Mouse (Mus musculus): ENCODE data around the gene Hrk. TPM values are rescaled to one million over a fixed set of nuclear protein-coding genes. Genes with fewer than 3 reads are reported as not detected.
A peak's percentile ranks its signal among the peaks of the same experiment; 100 is the strongest.

The Hrk gene
- polyA plus RNA-seq (2015; fragmentation: Nextera tagmentation; extraction: Ambion mirVana): 0.03 and 0.13 TPM in 2 replicates

GRCm38 (mm10) chr5:118164581-118164980 lies at the start of gene Hrk:
Gene Hrk, plus strand, starts transcription at chr5:118164648.
- Histone ChIP-seq H3K27me3 (peaks cover 58% of the 10 kb centered on the region), H3K4me3 (no peak within 1 kb of the TSS), H3K9ac (no peak within 1 kb of the TSS), H3K4me1 (replicated peaks) (peaks cover 6% of the 10 kb centered on the region), H3K27ac (no peak within 1 kb of the TSS), H3K36me3 (no peaks in the 10 kb centered on the region), H3K9me3 (replicated peaks) (no peaks in the 10 kb centered on the region), H3K4me2 (no peak within 1 kb of the TSS)
- no peak for ATAC-seq (replicated peaks; ENCODE audit: insufficient number of reproducible peaks, insufficient read depth, low FRiP score, low read depth)
- 55% methylated on average over 12 of the region's 12 CpGs for WGBS

- no peak overlapping the region for H3K4me3 ChIP-seq
- H3K4me2 ChIP-seq: no peak overlapping the region
- no peak for ATAC-seq (replicated peaks; ENCODE audit: insufficient number of reproducible peaks, insufficient read depth, low FRiP score, low read depth)
- no peaks in the 10 kb centered on the region for H3K36me3 ChIP-seq
- H3K27me3 ChIP-seq: no peaks in the 10 kb centered on the region
- 79% methylated on average over 3 of the region's 3 CpGs for WGBS
- no peak overlapping the region for H3K27ac ChIP-seq
- no peak overlapping the region for H3K9ac ChIP-seq
- H3K4me1 ChIP-seq (replicated peaks): peaks cover 11% of the 10 kb centered on the region; the same call in 1 of the 2 replicates
- H3K9me3 ChIP-seq (replicated peaks): no peaks in the 10 kb centered on the region
Observed at GRCm38 (mm10) chr5:118118351-118118750, 46.1 kb upstream of the Hrk start.

- Histone ChIP-seq H3K9ac (no peak overlapping the region), H3K9me3 (replicated peaks) (no peaks in the 10 kb centered on the region), H3K36me3 (no peaks in the 10 kb centered on the region), H3K4me2 (no peak overlapping the region), H3K4me3 (no peak overlapping the region), H3K4me1 (replicated peaks) (peaks cover 11% of the 10 kb centered on the region; the same call in 1 of the 2 replicates), H3K27me3 (no peaks in the 10 kb centered on the region), H3K27ac (no peak overlapping the region)
- WGBS: 96% methylated on average over 5 of the region's 5 CpGs
- no peak for ATAC-seq (replicated peaks; ENCODE audit: insufficient number of reproducible peaks, insufficient read depth, low FRiP score, low read depth)
Observed at GRCm38 (mm10) chr5:118118922-118119321, 45.5 kb upstream of the Hrk start.

GRCm38 (mm10) chr5:118120670-118121069 lies 43.8 kb upstream of the Hrk start:
- 59% methylated on average over 2 of the region's 2 CpGs for WGBS
- no peak overlapping the region for H3K4me3 ChIP-seq
- H3K9me3 ChIP-seq (replicated peaks): no peaks in the 10 kb centered on the region
- H3K9ac ChIP-seq: no peak overlapping the region
- no peak overlapping the region for H3K4me2 ChIP-seq
- H3K36me3 ChIP-seq: no peaks in the 10 kb centered on the region
- H3K27me3 ChIP-seq: no peaks in the 10 kb centered on the region
- peaks cover 11% of the 10 kb centered on the region; the same call in 1 of the 2 replicates for H3K4me1 ChIP-seq (replicated peaks)
- no peak overlapping the region for H3K27ac ChIP-seq
- ATAC-seq (replicated peaks; ENCODE audit: insufficient number of reproducible peaks, insufficient read depth, low FRiP score, low read depth): no peak

- no peaks in the 10 kb centered on the region for H3K9me3 ChIP-seq (replicated peaks)
- no peak overlapping the region for H3K9ac ChIP-seq
- no peak overlapping the region for H3K27ac ChIP-seq
- no peak overlapping the region for H3K4me3 ChIP-seq
- peaks cover 14% of the 10 kb centered on the region for H3K4me1 ChIP-seq (replicated peaks)
- ATAC-seq (replicated peaks; ENCODE audit: insufficient number of reproducible peaks, insufficient read depth, low FRiP score, low read depth): no peak
- 82% methylated on average over 4 of the region's 4 CpGs for WGBS
- H3K4me2 ChIP-seq: no peak overlapping the region
- no peaks in the 10 kb centered on the region for H3K27me3 ChIP-seq
- H3K36me3 ChIP-seq: no peaks in the 10 kb centered on the region
Observed at GRCm38 (mm10) chr5:118121928-118122327, 42.5 kb upstream of the Hrk start.

- WGBS: 57% methylated on average over 10 of the region's 10 CpGs
- H3K4me1 ChIP-seq (replicated peaks): peaks cover 25% of the 10 kb centered on the region
Observed at GRCm38 (mm10) chr5:118123096-118123495, 41.4 kb upstream of the Hrk start.

GRCm38 (mm10) chr5:118126671-118127070 lies 37.8 kb upstream of the Hrk start:
- H3K9me3 ChIP-seq (replicated peaks): no peaks in the 10 kb centered on the region
- 0 out of 2 replicates have a peak, but pooled peaks cover 7% of the 10 kb centered on the region for H3K36me3 ChIP-seq
- no peak for ATAC-seq (replicated peaks; ENCODE audit: insufficient number of reproducible peaks, insufficient read depth, low FRiP score, low read depth)
- 72% methylated on average over 4 of the region's 4 CpGs for WGBS
- no peak overlapping the region for H3K4me3 ChIP-seq
- H3K27ac ChIP-seq: no peak overlapping the region
- H3K9ac ChIP-seq: no peak overlapping the region
- H3K27me3 ChIP-seq: no peaks in the 10 kb centered on the region
- H3K4me1 ChIP-seq (replicated peaks): peaks cover 34% of the 10 kb centered on the region
- H3K4me2 ChIP-seq: no peak overlapping the region

More at GRCm38 (mm10) chr5:118123096-118123495, 41.4 kb upstream of the Hrk start:
- Histone ChIP-seq H3K4me2 (no peak overlapping the region), H3K9ac (no peak overlapping the region), H3K27ac (no peak overlapping the region), H3K36me3 (0 out of 2 replicates have a peak, but pooled peaks cover 3% of the 10 kb centered on the region), H3K27me3 (no peaks in the 10 kb centered on the region), H3K4me3 (no peak overlapping the region), H3K9me3 (replicated peaks) (no peaks in the 10 kb centered on the region)
- ATAC-seq (replicated peaks; ENCODE audit: insufficient number of reproducible peaks, insufficient read depth, low FRiP score, low read depth): no peak

- peak overlapping the region; percentile 70 for H3K27ac ChIP-seq
- H3K27me3 ChIP-seq: no peaks in the 10 kb centered on the region
- H3K9me3 ChIP-seq (replicated peaks): no peaks in the 10 kb centered on the region
- 20% methylated on average over 6 of the region's 6 CpGs for WGBS
- H3K36me3 ChIP-seq: 0 out of 2 replicates have a peak, but pooled peaks cover 7% of the 10 kb centered on the region
- no peak overlapping the region; the same call in 1 of the 2 replicates for H3K4me2 ChIP-seq
- peaks cover 36% of the 10 kb centered on the region for H3K4me1 ChIP-seq (replicated peaks)
- no peak overlapping the region for H3K4me3 ChIP-seq
- peak; percentile 85 for ATAC-seq (replicated peaks; ENCODE audit: insufficient number of reproducible peaks, insufficient read depth, low FRiP score, low read depth)
- H3K9ac ChIP-seq: no peak overlapping the region
Observed at GRCm38 (mm10) chr5:118128208-118128607, 36.2 kb upstream of the Hrk start.

GRCm38 (mm10) chr5:118128651-118129050 lies 35.8 kb upstream of the Hrk start:
- no peak overlapping the region for H3K4me3 ChIP-seq
- ATAC-seq (replicated peaks; ENCODE audit: insufficient number of reproducible peaks, insufficient read depth, low FRiP score, low read depth): peak; percentile 56
- H3K9ac ChIP-seq: no peak overlapping the region
- no peaks in the 10 kb centered on the region for H3K27me3 ChIP-seq
- peak overlapping the region; percentile 70 for H3K27ac ChIP-seq
- peaks cover 41% of the 10 kb centered on the region for H3K4me1 ChIP-seq (replicated peaks)
- H3K9me3 ChIP-seq (replicated peaks): no peaks in the 10 kb centered on the region
- H3K36me3 ChIP-seq: 0 out of 2 replicates have a peak, but pooled peaks cover 7% of the 10 kb centered on the region
- H3K4me2 ChIP-seq: no peak overlapping the region
- 40% methylated on average over 9 of the region's 9 CpGs for WGBS

- ATAC-seq (replicated peaks; ENCODE audit: insufficient number of reproducible peaks, insufficient read depth, low FRiP score, low read depth): no peak
- Histone ChIP-seq H3K9ac (no peak overlapping the region), H3K27me3 (no peaks in the 10 kb centered on the region), H3K4me3 (no peak overlapping the region), H3K9me3 (replicated peaks) (no peaks in the 10 kb centered on the region), H3K4me1 (replicated peaks) (peaks cover 17% of the 10 kb centered on the region), H3K27ac (no peak overlapping the region), H3K4me2 (no peak overlapping the region), H3K36me3 (peaks cover 9% of the 10 kb centered on the region)
- 85% methylated on average over 5 of the region's 5 CpGs for WGBS
Observed at GRCm38 (mm10) chr5:118136391-118136790, 28.1 kb upstream of the Hrk start.

GRCm38 (mm10) chr5:118139630-118140029 lies 24.8 kb upstream of the Hrk start:
- H3K36me3 ChIP-seq: peaks cover 20% of the 10 kb centered on the region
- WGBS: 79% methylated on average over 8 of the region's 8 CpGs
- H3K4me1 ChIP-seq (replicated peaks): peaks cover 12% of the 10 kb centered on the region
- H3K27me3 ChIP-seq: no peaks in the 10 kb centered on the region
- ATAC-seq (replicated peaks; ENCODE audit: insufficient number of reproducible peaks, insufficient read depth, low FRiP score, low read depth): no peak
- H3K4me2 ChIP-seq: no peak overlapping the region
- H3K9me3 ChIP-seq (replicated peaks): no peaks in the 10 kb centered on the region
- H3K4me3 ChIP-seq: no peak overlapping the region
- no peak overlapping the region for H3K27ac ChIP-seq
- H3K9ac ChIP-seq: no peak overlapping the region

GRCm38 (mm10) chr5:118142471-118142870 lies 22.0 kb upstream of the Hrk start:
- no peak for ATAC-seq (replicated peaks; ENCODE audit: insufficient number of reproducible peaks, insufficient read depth, low FRiP score, low read depth)
- Histone ChIP-seq H3K4me2 (no peak overlapping the region), H3K9me3 (replicated peaks) (no peaks in the 10 kb centered on the region), H3K4me3 (no peak overlapping the region), H3K4me1 (replicated peaks) (peaks cover 35% of the 10 kb centered on the region), H3K27ac (no peak overlapping the region), H3K27me3 (no peaks in the 10 kb centered on the region), H3K36me3 (peaks cover 20% of the 10 kb centered on the region), H3K9ac (no peak overlapping the region)
- 86% methylated on average over 8 of the region's 8 CpGs for WGBS
